Mouse (Mus musculus) midbrain, embryonic 15.5 days (tissue): ENCODE results near the gene Tmem29. TPM values are rescaled to one million over a fixed set of nuclear protein-coding genes. Genes with fewer than 3 reads are reported as not detected.
A peak's percentile ranks its signal among the peaks of the same experiment; 100 is the strongest.

Experiments used
- ATAC-seq: fragments of 200-750 bp; cut with Nextera tagmentation; replicated peaks from 2 replicates; pipeline ENCODE4 v1.8.0; 2017; ENCODE audit warnings: moderate TSS enrichment
- H3K27ac ChIP-seq: fragments of 300-500 bp; sonication (generic); 2 replicates; pipeline ENCODE4 v1.5.1; 2015; ENCODE audit warnings: mild to moderate bottlenecking, inconsistent platforms
- H3K27me3 ChIP-seq: fragments of 300-500 bp; sonication (generic); replicated peaks from 2 replicates; pipeline ENCODE4 v1.6.1; 2015; ENCODE audit warnings: inconsistent platforms
- H3K36me3 ChIP-seq: fragments of 300-500 bp; sonication (generic); replicated peaks from 2 replicates; pipeline ENCODE4 v1.6.1; 2015; ENCODE audit warnings: inconsistent platforms
- H3K4me1 ChIP-seq: fragments of 300-500 bp; sonication (generic); 2 replicates; pipeline ENCODE4 v1.6.1; 2015; ENCODE audit warnings: inconsistent platforms
- H3K4me2 ChIP-seq: fragments of 300-500 bp; sonication (generic); 2 replicates; pipeline ENCODE4 v1.6.1; 2015; ENCODE audit warnings: inconsistent platforms, mild to moderate bottlenecking, moderate library complexity
- H3K4me3 ChIP-seq: fragments of 300-500 bp; sonication (generic); 2 replicates; pipeline ENCODE4 v1.5.1; 2015; ENCODE audit warnings: mild to moderate bottlenecking, inconsistent platforms
- H3K9ac ChIP-seq: fragments of 300-500 bp; sonication (generic); 2 replicates; pipeline ENCODE4 v1.6.1; 2015; ENCODE audit warnings: mild to moderate bottlenecking, inconsistent platforms
- H3K9me3 ChIP-seq: fragments of 300-500 bp; sonication (generic); 2 replicates; pipeline ENCODE4 v1.6.1; 2016; ENCODE audit warnings: inconsistent platforms
- WGBS: fragments of 180-500 bp; shearing (Covaris S2); methylation state at CpG from one replicate; pipeline ENCODE4 v1.1.7; 2015; ENCODE audit warnings: mixed read lengths; 5-methylcytosine and 5-hydroxymethylcytosine counted together
- polyA plus RNA-seq: library from polyadenylated mRNA; unstranded; fragments of >200 nt; fragmentation: Nextera tagmentation; extraction: Ambion mirVana; gene quantifications from 2 replicates; pipeline ENCODE4 v1.2.1, GENCODE M21; 2015

Tmem29 gene
- polyA plus RNA-seq, 1 experiment from 2014 or later, result 77.2 TPM

DNA sequence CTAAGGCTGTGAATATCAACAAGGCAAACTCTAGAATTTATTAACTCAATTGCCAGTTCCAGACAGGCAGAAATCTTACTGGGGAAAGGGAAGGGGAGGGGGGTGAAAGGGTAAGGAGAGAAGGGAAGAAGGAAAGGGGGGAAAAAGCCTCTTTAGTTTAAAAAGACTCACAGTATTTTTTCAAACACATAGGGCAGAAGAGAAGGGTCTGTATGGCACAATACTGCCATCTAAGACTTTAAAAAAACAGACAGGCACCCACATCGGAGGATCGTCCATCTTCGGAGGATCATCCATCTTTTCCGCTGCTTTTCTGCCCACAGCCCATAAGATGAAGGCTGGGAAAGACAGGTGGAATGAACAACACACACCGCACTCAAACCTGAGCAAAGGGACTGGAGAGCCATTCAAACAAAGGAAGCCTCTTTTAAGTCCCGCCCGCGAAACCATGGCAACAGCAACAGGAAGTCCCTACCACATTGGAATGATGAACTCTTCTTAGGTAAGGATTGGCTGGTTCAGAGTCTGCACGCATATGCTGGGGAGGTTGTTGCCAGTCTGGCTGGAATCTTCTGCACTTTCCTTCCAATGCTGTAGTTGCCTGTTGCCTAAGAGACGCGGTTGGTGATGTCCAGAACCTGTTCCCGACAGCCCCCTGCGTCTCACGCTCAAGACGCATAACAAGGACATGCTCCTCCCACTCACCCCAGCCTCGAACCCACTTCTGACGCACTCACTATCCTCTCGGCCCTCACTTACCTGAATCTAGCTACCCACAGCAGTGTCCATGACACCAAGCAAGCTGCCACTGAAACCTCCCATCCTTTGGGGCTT lies 18.2 kb downstream of the Tmem29 start:
- Histone ChIP-seq H3K27ac (peak overlapping the region; percentile 87), H3K4me3 (peak overlapping the region; percentile 43), H3K9ac (peak overlapping the region; percentile 45), H3K36me3 (no peaks in the 10 kb centered on the region), H3K4me1 (no peaks in the 10 kb centered on the region; the same call in 1 of the 2 replicates), H3K4me2 (peak overlapping the region; percentile 49), H3K9me3 (no peaks in the 10 kb centered on the region), H3K27me3 (no peaks in the 10 kb centered on the region)
- 28% methylated on average over 18 of the region's 18 CpGs for WGBS
- peak; percentile 97 for ATAC-seq

DNA sequence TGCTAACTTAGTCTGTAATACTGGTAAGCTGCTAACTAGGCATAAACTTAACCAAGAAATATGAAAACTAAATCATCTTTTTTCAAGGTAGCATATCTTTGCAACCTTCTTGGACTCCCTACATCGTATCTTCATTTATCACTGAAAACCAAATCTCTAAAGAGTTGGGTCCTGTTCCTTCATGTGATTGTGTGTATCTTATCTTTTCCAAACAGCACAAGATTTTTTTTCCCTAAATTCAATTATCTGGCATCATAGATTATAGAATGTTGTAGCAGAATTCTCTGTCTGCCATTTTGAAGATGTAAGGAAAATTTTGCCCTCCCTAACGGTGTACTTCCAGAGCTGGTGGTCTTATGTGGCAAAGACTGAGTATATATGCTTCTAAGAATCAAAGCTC lies 22.6 kb downstream of the Tmem29 start:
- Histone ChIP-seq H3K27me3 (no peaks in the 10 kb centered on the region), H3K27ac (no peak overlapping the region), H3K9me3 (no peaks in the 10 kb centered on the region), H3K36me3 (no peaks in the 10 kb centered on the region), H3K9ac (no peak overlapping the region), H3K4me1 (no peaks in the 10 kb centered on the region; the same call in 1 of the 2 replicates), H3K4me3 (no peak overlapping the region), H3K4me2 (no peak overlapping the region)
- 92% methylated on average over 2 of the region's 2 CpGs for WGBS
- no peak for ATAC-seq

DNA sequence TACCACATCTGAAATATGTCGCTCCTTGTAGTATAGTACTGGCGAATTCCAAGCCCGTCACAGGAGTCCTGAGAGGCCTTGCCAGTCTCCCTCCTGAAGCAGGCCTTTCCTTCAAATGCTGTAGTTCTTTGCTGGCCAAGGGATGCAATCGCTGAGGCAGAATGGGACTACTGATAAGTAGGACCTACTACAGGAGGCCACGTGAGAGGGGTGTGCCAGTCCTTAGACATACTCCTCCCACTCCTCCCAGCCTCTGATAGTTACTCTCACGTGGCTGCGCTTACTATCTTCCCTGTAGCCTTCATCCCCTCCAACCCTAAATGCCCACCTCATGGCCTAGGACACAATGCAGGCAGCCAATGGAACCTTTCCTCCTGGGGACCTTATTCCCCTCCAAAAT lies 23.6 kb downstream of the Tmem29 start:
- Histone ChIP-seq H3K9me3 (no peaks in the 10 kb centered on the region), H3K4me3 (no peak overlapping the region), H3K36me3 (no peaks in the 10 kb centered on the region), H3K9ac (no peak overlapping the region), H3K4me1 (no peaks in the 10 kb centered on the region; the same call in 1 of the 2 replicates), H3K4me2 (no peak overlapping the region), H3K27ac (no peak overlapping the region), H3K27me3 (no peaks in the 10 kb centered on the region)
- no peak for ATAC-seq
- 83% methylated on average over 7 of the region's 7 CpGs for WGBS

DNA sequence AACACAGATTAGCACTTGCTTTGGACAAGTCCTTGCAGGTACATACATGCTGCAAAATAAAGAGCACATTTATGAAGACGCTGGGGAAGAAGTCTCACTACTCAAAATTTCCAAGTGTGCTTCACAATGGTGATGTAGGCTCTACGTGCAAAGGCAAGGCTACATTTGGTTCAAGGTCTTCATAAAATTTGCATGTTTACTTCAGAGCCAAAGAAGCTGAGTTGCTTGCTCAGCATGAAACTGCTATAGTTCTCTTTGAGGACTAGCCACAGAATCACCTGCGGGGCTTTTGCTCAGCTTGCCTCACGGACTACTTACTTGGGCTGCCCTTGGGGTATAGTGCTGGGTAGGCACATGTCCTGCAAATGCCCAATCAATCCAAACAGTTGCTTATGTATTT lies 45.4 kb downstream of the Tmem29 start:
- Histone ChIP-seq H3K9ac (no peak overlapping the region), H3K27me3 (no peaks in the 10 kb centered on the region), H3K4me2 (no peak overlapping the region), H3K27ac (no peak overlapping the region), H3K4me1 (no peaks in the 10 kb centered on the region), H3K4me3 (no peak overlapping the region), H3K9me3 (no peaks in the 10 kb centered on the region), H3K36me3 (no peaks in the 10 kb centered on the region)
- WGBS, result 90% methylated on average over 4 of the region's 4 CpGs
- ATAC-seq, result no peak

Other genes starting within 250 kb of the Tmem29 start
- gene Alas2, start 88.2 kb upstream of the Tmem29 start, polyA plus RNA-seq, result 43.0 and 50.6 TPM in 2 replicates
- 4.8 and 5.1 TPM in 2 replicates for gene Pfkfb1, start 129.1 kb upstream of the Tmem29 start, polyA plus RNA-seq
- gene Apex2, start 130.7 kb upstream of the Tmem29 start, polyA plus RNA-seq, result 19.0 and 22.5 TPM in 2 replicates
- gene Tro, start 198.4 kb upstream of the Tmem29 start, polyA plus RNA-seq, result 89.2 and 98.3 TPM in 2 replicates